Mouse (Mus musculus) heart, adult 11 months (tissue): Measurements from ENCODE around the gene Ccdc15.
"Not testable (repeated sequence)": the region's sequence is repeated elsewhere in the genome, so short reads cannot be mapped to it uniquely, and the experiment has no call there.

ENCODE experiments used
- DNase-seq: peaks from one replicate; pipeline ENCODE4 v3.0.0; 2022

Ccdc15 gene

DNA sequence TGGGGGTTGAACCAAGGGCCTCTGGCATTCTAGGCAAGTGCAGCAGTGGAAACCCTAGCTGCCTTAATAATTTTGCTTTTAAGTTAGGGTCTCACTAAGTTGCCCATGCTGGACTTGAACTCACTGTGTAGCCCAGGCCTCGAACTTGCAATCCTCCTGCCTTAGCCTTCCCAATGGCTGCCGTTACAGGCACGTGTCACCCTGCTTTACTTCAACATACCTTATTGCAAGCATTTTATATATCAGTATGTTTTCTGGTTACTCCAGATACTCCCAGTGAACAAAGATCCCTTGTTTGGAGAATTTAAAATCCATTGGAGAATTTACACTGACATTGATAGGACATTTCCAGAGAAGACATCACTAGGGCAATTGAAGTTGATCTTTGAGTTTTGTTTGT is 818 bp upstream of the Ccdc15 start:
- DNase-seq, result no peak

DNA sequence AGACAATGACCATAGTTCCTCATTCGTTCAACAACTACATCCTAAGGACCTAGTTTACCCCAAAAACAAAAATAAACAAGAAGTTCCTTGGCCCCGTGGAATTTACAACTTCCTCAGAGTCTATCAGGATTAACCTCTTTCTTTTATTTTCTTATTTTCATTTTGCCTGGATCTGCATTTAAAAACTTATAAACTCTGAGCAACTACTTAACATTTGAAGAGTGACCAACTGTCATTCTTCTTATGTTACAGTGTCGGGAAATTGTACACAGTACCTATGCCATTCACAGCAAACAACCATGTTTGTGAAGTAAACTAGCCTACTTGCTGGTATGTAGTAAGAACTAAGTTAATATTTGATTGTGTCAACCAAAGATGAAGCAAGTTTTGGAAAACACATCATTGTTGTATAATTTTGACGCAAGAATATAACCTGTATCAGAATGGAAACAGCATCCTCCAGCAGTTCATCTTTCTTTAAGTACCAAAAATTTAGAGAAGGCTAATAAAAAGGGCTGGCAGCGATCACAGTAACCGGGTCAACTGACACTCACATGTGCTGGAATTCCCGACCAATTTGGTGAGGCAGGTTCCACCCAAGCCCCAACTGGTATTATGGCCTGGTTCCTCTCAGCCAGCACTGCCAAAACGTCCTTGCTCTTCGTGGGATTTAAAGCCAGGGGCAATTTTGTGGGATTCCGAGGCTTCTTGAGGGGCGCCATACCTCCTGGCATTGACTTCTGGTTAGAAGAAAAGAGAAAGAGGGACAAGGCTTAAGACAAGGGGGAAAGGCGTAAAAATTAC is 846 bp downstream of the Ccdc15 start:
- peak; percentile 87 for DNase-seq

DNA sequence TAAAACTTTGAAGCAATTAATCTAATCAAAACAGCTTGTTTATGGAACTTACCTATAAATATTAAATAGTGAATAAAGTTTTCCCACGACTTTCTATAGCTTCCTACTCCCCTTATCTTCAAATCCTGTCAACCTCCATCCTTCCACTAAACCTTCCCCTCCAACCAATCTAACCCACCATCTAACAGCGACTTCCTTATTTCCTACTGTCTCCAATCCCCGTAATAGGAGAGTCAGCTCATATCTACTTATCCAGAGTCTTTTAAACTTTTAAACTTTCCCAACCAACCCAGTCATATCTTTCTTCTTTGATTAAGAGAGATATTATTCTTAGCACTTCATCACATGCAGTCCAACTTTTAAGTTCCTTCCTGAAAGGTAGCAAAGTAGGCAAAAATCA is 2.8 kb downstream of the Ccdc15 start:
- DNase-seq, result no peak

DNA sequence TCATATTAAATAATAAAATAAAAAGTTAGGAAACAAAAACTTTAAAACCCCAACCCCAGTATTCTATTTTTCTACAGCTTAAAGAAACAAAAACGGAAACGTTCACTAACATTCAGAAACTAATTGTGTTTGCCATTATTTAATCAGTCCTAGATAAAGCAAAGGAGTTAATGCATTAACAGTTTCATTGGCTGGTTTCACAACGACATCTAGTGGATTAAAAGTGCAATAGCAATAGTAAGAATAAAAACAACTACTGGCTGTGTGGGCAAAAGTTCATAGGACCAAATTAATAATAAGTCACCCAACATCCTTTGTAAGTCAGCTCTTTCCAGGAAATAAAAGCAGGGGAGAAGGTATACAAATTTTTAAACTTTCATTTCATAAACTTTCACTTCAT is 18.8 kb downstream of the Ccdc15 start:
- DNase-seq, result no peak

DNA sequence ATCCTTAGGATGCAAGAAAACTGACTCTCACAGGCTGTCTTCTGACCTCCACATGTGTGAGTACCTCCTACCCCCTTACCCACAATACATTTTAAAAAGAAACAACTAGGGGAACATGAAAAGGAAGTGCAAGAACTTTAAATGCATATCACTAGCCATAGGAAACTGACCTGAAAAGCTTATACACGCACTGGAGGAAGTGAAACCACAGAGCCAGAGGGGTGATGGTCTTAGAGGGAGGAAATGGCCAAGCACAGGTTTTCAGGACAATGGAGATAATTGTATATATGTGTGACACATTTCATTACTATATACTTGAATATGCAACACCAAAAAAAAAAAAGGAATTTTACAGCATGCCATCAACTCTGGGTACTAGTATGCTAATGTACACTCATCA is 46.5 kb downstream of the Ccdc15 start:
- DNase-seq, result no peak

DNA sequence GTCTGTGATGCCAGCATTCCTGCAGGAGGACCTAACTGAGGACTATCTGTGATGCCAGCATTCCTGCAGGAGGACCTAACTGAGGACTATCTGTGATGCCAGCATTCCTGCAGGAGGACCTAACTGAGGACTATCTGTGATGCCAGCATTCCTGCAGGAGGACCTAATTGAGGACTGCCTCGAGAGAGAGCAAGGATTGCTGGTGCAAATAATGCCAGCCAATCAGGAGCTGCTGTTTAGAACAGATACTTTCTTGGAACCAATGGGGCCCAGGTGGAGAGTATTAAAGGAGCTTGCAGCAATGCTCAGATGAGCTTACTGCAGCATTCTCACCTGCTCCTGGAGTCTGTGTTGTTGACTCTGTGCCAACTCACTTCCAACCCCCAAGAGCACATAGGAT is 47.7 kb downstream of the Ccdc15 start:
- not testable (repeated sequence) for DNase-seq

DNA sequence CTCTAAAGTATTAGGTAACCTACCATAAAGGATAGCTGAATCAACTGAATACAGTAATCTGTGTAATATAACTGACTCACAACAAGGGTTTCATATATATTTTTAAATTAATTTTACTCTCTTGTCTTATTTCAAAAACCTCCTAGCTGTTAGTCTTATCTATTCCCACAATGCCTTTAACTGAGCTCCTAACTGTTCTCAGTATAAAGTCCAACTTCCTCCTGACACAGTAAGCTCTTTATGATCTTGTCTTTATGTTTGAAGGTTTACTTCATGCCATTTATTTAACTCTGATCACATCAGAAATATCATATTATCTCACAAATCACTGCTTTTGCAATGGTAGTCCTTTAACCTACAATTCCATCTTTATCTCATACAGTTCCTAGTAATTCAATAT is 52.6 kb downstream of the Ccdc15 start:
- no peak for DNase-seq

DNA sequence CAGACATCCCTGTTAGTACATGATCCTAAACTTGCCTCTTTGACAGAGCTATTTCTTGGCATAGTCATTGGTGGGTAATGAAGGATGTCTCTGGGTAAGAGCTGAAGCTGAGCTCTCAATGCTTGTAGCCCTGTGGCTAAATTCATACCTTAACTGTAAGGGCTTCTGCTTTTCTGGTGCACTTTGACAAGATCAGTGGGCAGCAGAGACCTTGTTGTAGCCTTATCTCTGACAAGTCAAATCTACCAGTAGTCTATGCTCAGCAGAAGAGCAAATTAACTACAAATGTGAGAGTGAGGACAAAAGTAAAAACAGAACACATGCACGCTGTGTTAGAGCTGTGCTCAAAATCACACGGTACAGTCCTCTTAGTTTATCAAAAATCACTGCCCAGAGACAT is 81.6 kb downstream of the Ccdc15 start:
- no peak for DNase-seq

DNA sequence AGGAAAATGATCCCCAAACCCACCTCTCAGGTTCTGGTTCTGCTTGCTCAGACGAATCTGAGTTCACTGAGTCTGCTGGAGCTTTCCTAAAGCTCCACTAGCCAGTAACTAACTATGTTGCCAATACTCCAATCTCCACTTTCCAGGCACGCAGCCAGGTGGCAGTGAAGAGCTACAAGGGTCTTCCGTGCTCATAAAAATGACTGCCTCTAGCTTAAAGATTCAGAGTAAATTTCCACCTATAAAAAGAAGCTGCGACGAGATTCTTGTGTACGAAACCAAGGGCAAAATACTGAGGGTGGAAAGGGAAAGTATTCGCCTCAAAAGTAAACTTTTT is 92.4 kb downstream of the Ccdc15 start:
- DNase-seq, result peak; percentile 90

DNA sequence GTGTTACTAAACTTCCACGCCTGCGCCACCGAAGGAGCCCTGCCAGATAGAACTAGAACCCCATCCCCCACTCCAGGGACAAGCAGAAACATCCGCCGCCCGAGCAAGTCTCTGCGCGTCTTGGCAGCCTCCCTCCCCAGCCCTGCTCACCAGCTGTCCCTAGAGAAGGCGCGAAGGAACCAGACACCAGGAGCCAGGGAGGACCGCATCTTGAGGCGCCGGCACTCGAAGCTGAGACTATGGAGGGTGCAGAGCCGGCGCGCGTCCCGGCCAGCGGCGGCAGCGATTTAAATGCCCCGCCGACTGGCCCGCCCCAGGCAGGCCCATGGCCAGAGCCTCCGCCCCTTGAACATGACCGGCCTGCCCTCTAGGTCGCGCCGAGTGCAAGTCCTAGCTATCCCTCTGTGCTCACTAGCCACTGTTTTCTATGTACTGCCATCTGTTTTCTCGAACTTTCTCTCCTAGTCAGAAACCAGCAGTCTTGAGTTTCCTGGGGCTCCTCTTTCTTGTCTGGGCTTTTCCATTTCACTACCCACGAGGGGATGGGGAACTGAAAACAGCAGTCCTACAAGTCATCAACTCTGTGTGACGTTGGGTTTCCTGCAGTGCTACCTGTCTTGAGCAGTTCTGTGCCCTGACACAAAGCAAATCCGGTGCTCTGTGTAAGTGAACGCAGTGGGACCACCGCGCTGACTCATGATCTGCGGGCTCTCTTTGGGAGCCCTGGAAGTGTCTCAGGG is 92.9 kb downstream of the Ccdc15 start, which contains the start of gene Slc37a2:
TSS of gene Slc37a2 (minus strand) at position 590 of the 740 bp plus-strand sequence.
- peak; percentile 98 for DNase-seq

DNA sequence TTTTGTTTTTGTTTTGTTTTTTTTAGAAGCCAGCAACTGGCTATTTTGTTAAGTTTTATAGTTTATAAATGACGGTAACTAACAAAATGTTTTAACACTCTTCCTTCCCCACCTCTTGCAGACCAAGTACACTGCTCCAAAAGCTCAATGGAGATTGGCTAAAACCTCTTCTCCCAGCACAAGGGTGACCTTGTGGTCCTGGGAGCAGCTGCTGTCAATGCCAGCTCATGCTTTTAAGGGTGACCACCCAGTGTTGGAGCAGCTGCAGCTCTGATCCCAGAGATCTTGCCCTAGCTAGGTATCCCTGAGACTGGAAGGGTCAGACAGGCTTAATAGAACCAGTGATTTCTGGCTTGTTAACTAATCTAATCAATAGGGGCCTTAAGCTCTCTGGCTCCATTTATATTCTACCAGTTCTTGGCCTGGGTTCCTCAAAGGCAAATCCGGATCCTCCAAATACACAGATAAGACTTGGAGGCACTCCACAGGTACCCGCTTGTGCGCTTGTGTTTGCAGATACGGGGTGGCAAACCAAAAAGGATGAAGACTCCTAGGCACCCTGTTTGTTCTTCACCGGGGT is 93.6 kb downstream of the Ccdc15 start:
- DNase-seq, result no peak

DNA sequence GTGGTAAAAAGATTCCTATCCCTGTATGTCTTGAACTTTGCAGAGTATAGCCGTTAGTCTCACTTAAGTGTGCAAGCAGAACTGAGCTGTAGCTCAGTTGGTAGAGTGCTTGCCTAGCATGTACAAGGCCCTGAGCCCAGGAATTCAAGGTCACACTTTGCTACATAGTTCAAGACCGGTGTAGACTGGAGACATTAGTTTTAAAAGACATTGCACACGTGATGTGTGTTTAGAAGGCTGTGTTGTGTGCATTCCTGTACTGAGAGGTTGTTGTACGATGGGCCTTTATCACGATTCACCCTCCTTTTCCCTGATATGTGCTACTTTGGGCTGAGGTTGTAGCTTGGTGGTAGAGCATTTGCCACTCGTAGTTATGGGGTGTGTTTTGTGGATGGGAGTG is 97.6 kb downstream of the Ccdc15 start:
- DNase-seq, result peak; percentile 73

DNA sequence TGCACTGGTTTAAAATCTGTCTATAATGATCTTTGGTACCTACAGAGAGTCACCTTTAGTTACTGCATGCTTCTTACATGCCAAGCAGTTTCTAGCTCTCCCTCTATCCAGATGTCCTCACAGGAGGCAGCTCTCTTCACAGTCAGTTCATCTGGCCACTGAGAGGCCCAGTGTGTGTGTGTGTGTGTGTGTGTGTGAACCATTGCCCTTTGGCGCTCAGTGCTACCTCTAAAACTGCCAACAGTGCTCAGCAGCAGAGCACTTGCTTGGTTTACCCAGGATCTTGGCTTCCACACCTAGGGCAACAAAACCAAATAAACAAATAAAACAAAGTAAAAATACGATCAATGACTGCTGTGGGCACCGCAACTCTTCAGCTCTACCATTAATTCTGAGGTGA is 98.3 kb downstream of the Ccdc15 start:
- DNase-seq, result no peak

DNA sequence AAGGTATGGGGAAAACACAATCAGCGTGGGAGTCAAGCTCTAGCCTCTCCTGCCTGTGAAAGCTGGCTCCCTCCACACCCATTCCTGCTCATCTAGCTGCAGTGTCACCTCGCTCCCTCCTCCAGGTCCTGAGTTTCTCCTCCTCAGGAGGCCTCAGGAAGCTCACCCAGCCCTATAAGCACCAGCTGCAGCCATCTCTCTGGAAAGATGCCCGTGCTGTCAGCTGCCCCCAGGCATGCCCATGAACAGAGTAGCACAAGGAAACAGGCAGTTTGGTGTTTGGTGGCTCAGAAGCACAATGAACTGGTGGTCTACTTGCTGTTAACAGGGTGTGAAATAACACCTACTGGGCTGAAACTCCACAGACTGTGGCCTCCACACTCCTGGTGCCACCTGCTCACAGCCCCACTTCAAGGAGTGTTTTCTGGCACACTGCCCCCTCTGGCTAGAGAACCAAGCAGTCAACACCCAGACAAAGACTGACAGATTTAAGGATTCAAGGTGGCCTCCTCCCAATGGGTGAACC is 99.8 kb downstream of the Ccdc15 start:
- DNase-seq, result peak; percentile 88

DNA sequence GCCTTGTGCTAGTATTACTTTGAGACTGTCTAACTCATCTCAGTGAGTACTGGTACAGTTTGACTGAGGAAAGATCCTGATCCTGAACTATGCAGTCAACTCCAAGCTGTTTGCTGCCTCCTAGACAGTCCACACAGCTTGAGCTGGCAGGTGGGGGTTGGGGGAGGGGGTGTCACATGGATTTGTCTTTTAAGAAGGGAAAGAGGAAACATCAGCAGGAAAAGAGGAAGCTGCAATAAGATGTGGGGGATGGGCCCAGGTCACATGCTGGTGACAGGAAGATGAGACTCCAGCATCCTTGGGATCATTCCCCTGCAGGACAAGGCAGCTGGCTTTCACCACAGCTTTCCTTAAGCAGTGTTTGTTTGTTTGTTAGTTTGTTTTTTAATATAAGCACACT is 100.8 kb downstream of the Ccdc15 start:
- DNase-seq, result peak; percentile 98

DNA sequence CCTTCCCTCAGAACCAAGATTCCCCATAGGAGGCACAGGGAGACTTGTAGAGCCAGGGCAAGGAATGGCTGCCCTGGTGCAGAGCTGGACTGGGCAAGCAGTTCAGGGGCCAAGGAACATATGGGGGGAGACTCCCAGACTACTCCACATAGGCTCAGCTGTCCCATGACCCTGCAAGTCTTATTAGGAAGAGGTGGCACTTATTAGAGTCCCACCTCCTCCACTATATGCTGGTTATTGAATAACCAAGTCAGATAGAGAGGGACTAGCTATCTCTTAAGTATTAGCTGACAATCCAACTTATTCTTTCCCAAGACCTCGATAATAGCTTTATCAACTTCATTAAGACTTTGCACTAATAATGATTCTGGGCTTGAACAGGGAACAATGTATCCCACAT is 102.4 kb downstream of the Ccdc15 start:
- peak; percentile 88 for DNase-seq

DNA sequence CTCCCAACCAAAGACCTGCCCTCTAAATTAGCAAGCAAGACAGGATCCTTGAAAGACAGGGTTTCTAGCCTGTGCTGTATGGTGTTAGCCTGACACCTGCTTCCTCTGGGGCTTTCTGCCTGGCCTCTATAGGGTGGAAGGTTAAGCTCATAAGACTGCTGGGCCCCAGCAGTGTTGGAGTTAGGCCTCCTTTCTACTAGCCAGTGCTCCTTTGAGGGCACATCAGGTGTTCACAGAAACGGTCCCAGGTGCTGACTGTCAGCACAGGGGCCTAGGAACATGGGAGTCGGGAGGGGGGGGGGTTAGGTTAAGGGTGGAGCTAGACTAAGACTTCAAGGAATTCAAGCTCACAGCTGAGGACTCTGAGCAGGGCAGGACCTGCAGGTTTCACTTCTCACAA is 102.8 kb downstream of the Ccdc15 start:
- DNase-seq, result peak; percentile 58

DNA sequence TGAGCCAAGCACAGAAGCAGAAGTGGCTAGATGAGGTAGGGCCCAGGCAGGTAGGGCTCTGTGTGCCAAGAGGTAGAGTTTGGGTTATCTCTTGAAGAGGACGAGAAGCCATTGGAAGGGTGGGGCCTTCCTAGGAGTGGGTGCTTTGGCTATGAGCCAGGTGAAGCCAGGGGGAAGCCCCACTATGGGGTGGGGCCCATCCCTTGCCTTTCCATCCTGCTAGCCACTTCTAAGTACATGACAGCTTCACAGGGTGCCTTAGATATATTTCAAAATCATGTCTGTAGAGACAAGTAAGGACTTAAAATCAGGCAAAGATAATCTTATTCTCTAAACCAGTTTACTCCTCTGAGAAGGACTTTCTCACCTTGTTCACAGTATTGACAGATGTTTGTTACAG is 103.6 kb downstream of the Ccdc15 start:
- DNase-seq, result peak; percentile 64

DNA sequence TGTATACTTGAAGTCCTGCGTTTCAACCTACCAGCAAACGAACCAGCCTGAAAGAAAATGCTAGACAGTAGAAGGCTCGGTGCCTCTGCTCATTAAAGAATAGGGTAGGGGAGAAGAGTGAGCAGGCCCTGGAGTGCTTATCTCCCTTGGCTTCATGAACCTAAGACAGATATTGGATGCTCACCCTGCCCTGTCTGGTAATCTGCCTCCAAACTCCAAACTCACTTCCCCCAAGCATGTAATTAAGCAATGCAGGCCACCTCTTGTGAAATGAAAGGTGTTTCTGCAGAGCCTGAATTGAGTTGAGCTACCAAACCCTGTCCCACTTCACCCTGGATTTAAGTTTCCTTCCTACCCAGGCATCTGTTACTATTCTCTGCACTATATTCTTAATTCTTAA is 105.5 kb downstream of the Ccdc15 start:
- peak; percentile 64 for DNase-seq

DNA sequence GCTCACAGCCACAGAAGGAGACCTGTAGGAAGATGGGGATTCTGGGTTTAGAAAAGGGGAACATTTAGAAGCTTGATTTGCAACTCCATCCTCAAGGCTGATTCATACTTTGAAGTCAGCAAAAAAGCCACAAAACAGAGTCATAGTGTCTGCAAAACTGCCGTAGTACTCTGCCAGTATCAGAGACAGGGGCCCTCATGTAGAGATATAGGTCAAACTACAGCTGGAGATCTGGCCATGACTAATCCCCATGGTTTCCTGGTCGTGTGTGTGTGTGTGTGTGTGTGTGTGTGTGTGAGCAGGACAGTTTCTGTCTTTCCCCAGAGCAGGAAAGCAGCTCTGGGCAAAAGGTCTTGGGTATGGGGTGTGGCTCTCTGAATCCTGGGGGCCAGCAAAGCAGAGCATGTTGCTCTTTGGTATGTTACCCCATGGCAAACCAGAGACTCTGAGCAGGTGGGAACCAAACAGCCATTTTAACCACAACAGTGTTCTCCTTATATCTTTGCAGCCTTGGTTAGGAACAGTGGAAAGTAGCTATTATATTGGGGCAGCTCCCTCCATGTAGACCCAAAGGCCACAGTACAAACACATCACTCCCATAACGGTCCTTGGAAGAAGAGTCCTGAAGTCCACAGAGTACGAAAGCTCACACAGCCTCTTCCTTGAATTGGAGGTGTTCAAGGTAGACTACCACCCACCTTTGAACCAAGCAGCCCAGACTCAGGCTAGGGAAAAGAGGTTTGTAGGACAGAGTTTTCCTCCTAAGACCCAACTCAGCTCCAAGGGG is 112.1 kb downstream of the Ccdc15 start:
- peak; percentile 93 for DNase-seq

DNA sequence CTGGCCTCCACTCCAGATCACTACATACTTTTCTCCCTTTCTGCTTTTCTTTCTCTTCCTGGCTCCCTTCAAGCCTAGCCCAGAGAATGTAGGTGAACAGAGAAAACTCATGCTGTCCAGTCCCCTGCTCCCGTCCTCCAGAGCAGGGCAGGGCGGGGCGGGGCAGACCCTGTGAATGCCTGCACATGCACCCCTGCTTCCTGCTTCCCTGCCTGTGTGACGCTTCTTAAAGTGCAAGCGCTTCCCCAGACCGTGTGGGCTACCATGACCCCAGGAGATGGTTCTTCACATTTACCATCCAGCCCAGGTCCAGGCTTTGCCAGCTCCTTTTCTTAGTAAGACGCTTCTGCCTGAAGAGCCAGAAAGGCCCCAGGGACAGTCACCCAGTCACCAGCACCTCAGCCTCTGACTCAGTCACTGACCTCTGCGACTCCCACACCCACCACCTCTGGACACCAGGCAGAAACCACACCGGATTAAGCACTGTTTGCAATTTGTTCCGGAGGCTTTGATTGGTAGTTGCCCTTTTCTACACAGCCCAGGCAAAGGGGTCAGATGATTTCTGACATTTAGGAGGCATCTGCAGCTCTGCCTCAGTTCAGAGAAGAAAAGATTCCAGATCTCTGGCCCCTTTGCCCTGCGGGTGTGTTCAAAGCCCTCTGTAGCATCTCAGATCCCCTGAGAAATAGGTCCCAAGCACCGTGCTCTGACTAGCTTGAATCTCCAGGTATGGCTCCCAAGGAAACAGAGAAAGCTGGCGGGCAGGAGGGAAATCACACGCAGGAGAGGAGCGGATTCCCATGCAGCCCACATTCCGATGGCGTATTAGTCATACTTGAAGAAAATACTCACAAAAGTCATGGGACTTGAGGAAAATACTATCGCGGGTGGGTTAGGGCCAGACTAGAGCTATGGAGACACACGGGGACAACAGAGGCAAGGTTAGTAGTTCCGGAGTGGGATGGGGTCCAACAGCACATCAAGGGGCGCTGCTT is 115.7 kb downstream of the Ccdc15 start:
- no peak for DNase-seq
